In genomic region chr19:46763356-46763755, GRCm38 (mm10) we compare ENCODE assay signal across 8 mouse cellular contexts. TPM values are rescaled to one million over a fixed set of nuclear protein-coding genes. Genes with fewer than 3 reads are reported as not detected.
DNase-seq lines count a peak whose midpoint lies in the region; ATAC-seq lines count a peak whose summit lies in the region.

No protein-coding gene starts in this region.

- peak overlapping the region; percentile 98 for H3K4me2 ChIP-seq in heart, embryonic 16.5 days (ENCODE audit: low read depth, low read length)
- peak overlapping the region; percentile 97 for H3K4me2 ChIP-seq in hindbrain, embryonic 12.5 days (replicated peaks)
- peak overlapping the region; percentile 100 for H3K4me2 ChIP-seq in midbrain, embryonic 14.5 days (ENCODE audit: low read length)

- H3K4me3 ChIP-seq in heart, embryonic 16.5 days (ENCODE audit: low read length) = peak overlapping the region; percentile 85
- peak overlapping the region; percentile 80 for H3K4me3 ChIP-seq in hindbrain, embryonic 12.5 days
- peak overlapping the region; percentile 85 for H3K4me3 ChIP-seq in midbrain, embryonic 14.5 days (replicated peaks; ENCODE audit: low read depth, low read length)

- H3K9ac ChIP-seq in heart, embryonic 16.5 days (ENCODE audit: low read length) = no peak overlapping the region
- no peak overlapping the region; the same call in 1 of the 2 replicates for H3K9ac ChIP-seq in hindbrain, embryonic 12.5 days
- H3K9ac ChIP-seq in midbrain, embryonic 14.5 days (replicated peaks; ENCODE audit: low read length) = peak overlapping the region; percentile 78

- no peaks in the 10 kb centered on the region for H3K36me3 ChIP-seq in heart, embryonic 16.5 days (ENCODE audit: control insufficient read depth, insufficient read depth)
- no peaks in the 10 kb centered on the region for H3K36me3 ChIP-seq in hindbrain, embryonic 12.5 days
- H3K36me3 ChIP-seq in midbrain, embryonic 14.5 days (ENCODE audit: control insufficient read depth, insufficient read depth, low read length) = no peaks in the 10 kb centered on the region

- DNase-seq in heart, adult 8-10 months (ENCODE audit: low spot score) = no peak
- DNase-seq in brain, adult 2 months (ENCODE audit: low read depth, low spot score) = peak; percentile 63
- peak; percentile 35 for DNase-seq in midbrain, embryonic 14.5 days
- no peak for DNase-seq in gastrocnemius, postnatal 36 days
- DNase-seq in frontal cortex, postnatal 10 days (ENCODE audit: low spot score in 2 of 2) = no peak

- H3K27ac ChIP-seq in heart, embryonic 16.5 days (ENCODE audit: low read length) = no peak overlapping the region
- no peak overlapping the region for H3K27ac ChIP-seq in hindbrain, embryonic 12.5 days
- H3K27ac ChIP-seq in midbrain, embryonic 14.5 days (replicated peaks; ENCODE audit: low read depth, low read length) = no peak overlapping the region

- H3K9me3 ChIP-seq in heart, embryonic 16.5 days (replicated peaks; ENCODE audit: control insufficient read depth, low read length) = no peaks in the 10 kb centered on the region
- H3K9me3 ChIP-seq in hindbrain, embryonic 12.5 days (replicated peaks) = no peaks in the 10 kb centered on the region
- no peaks in the 10 kb centered on the region for H3K9me3 ChIP-seq in midbrain, embryonic 14.5 days (ENCODE audit: control insufficient read depth, low read length)

- ATAC-seq in heart, embryonic 16.5 days (replicated peaks; ENCODE audit: extremely low read depth, insufficient read depth, low FRiP score) = no peak
- no peak for ATAC-seq in hindbrain, embryonic 12.5 days (ENCODE audit: low FRiP score)
- no peak for ATAC-seq in midbrain, embryonic 14.5 days (ENCODE audit: low FRiP score, low TSS enrichment)
- no peak for ATAC-seq in frontal cortex, adult (ENCODE audit: low TSS enrichment)

- intact Hi-C loops in gastrocnemius, postnatal 36 days (cut with DNase I) = loop anchor here (5.0 kb wide), 1 partner anchor 229 kb away; no protein-coding TSS in a partner anchor

- H3K27me3 ChIP-seq in heart, embryonic 16.5 days (ENCODE audit: control insufficient read depth, insufficient read depth, low read length) = no peaks in the 10 kb centered on the region
- H3K27me3 ChIP-seq in hindbrain, embryonic 12.5 days = peaks cover 22% of the 10 kb centered on the region
- H3K27me3 ChIP-seq in midbrain, embryonic 14.5 days (ENCODE audit: control insufficient read depth, insufficient read depth, low read length) = peaks cover 7% of the 10 kb centered on the region; the same call in 1 of the 2 replicates

- 40% methylated on average over 7 of the region's 7 CpGs for WGBS in heart, embryonic 16.5 days
- WGBS in hindbrain, embryonic 12.5 days = 7% methylated on average over 7 of the region's 7 CpGs
- 10% methylated on average over 7 of the region's 7 CpGs for WGBS in midbrain, embryonic 14.5 days

- 0 out of 2 replicates have a peak, but pooled peaks cover 9% of the 10 kb centered on the region for H3K4me1 ChIP-seq in heart, embryonic 16.5 days (ENCODE audit: control insufficient read depth, insufficient read depth, low read length)
- H3K4me1 ChIP-seq in hindbrain, embryonic 12.5 days = peaks cover 32% of the 10 kb centered on the region
- H3K4me1 ChIP-seq in midbrain, embryonic 14.5 days (ENCODE audit: control insufficient read depth, insufficient read depth, low read length) = peaks cover 32% of the 10 kb centered on the region

RNA-seq across cellular contexts. Expression of gene Cnnm2, which starts 2.0 kb away (rescaled TPM):
- 1.9 and 2.7 TPM in 2 replicates for polyA plus RNA-seq in heart, embryonic 16.5 days (2015; fragmentation: Nextera tagmentation; extraction: Ambion mirVana)
- total RNA-seq in heart, adult 8-10 months (2022) = 1 to 10 TPM; 5.2 to 8.4 (median 6.0) TPM
- 6.9 and 7.2 TPM in 2 replicates for polyA plus RNA-seq in hindbrain, embryonic 12.5 days (2016; fragmentation: Nextera tagmentation; extraction: Ambion mirVana)
- 7.9 and 8.1 TPM in 2 replicates for polyA plus RNA-seq in midbrain, embryonic 14.5 days (2014; fragmentation: Nextera tagmentation; extraction: Ambion mirVana)
- 1 to 10 TPM; 2.4 to 3.3 TPM for total RNA-seq in gastrocnemius, postnatal 36 days (2021)

RNA-seq across cellular contexts. Expression of gene As3mt, which starts 56.1 kb away (rescaled TPM):
- 46.7 and 52.1 TPM in 2 replicates for polyA plus RNA-seq in heart, embryonic 16.5 days (2015; fragmentation: Nextera tagmentation; extraction: Ambion mirVana)
- 100 to 1,000 TPM in 2 of 4 experiments, 10 to 100 TPM in 2; 91.3 to 104 (median 98.7) TPM for total RNA-seq in heart, adult 8-10 months (2022)
- polyA plus RNA-seq in hindbrain, embryonic 12.5 days (2016; fragmentation: Nextera tagmentation; extraction: Ambion mirVana) = 31.1 and 32.0 TPM in 2 replicates
- 38.8 and 42.5 TPM in 2 replicates for polyA plus RNA-seq in midbrain, embryonic 14.5 days (2014; fragmentation: Nextera tagmentation; extraction: Ambion mirVana)
- total RNA-seq in gastrocnemius, postnatal 36 days (2021) = 10 to 100 TPM; 79.6 to 84.9 TPM

Comparison
In these comparisons a context has a peak if more than half of its experiments do, and no peak if none do; other contexts are left out.
1. DNase-seq: peak in brain, adult 2 months (single experiment) and midbrain, embryonic 14.5 days (single experiment); none in heart, adult 8-10 months (single experiment), gastrocnemius, postnatal 36 days (0 of 2) and frontal cortex, postnatal 10 days (0 of 2).
2. Peak in every context shown above with its lines, with median percentiles within 50 percentile points of each other: H3K4me2 ChIP-seq and H3K4me3 ChIP-seq.